Mouse (Mus musculus) stomach, embryonic 16.5 days (tissue): ENCODE results near the gene Retnlg. TPM values are rescaled to one million over a fixed set of nuclear protein-coding genes. Genes with fewer than 3 reads are reported as not detected.

Experiments
- polyA plus RNA-seq: library from polyadenylated mRNA; unstranded; fragments of >200 nt; fragmentation: Nextera tagmentation; extraction: Ambion mirVana; gene quantifications from 2 replicates; pipeline ENCODE4 v1.2.1, GENCODE M21; 2015

Gene Retnlg
- polyA plus RNA-seq, 1 experiment from 2014 or later: 21.2 TPM

Other genes starting within 250 kb of the Retnlg start
- 0.08 TPM in 1 of 2 replicates, not detected in the other for gene Trat1, start 100.6 kb upstream of the Retnlg start, polyA plus RNA-seq
- gene Retnlb, start 55.8 kb upstream of the Retnlg start, polyA plus RNA-seq: not detected in 2 replicates
- not detected in 2 replicates for gene Retnla, start 30.1 kb upstream of the Retnlg start, polyA plus RNA-seq
- 18.2 and 19.6 TPM in 2 replicates for gene Dzip3, start 121.5 kb downstream of the Retnlg start, polyA plus RNA-seq
- 22.2 and 24.1 TPM in 2 replicates for gene Cip2a, start 121.6 kb downstream of the Retnlg start, polyA plus RNA-seq
- not detected in 2 replicates for gene Myh15, start 184.9 kb downstream of the Retnlg start, polyA plus RNA-seq